Mouse (Mus musculus) intestine, postnatal 0 days (tissue): ENCODE data around the gene Dxo. TPM values are rescaled to one million over a fixed set of nuclear protein-coding genes. Genes with fewer than 3 reads are reported as not detected.
"Not testable (repeated sequence)": the region's sequence is repeated elsewhere in the genome, so short reads cannot be mapped to it uniquely, and the experiment has no call there.

ENCODE experiments used
- ATAC-seq: fragments of 200-750 bp; cut with Nextera tagmentation; 2 replicates; pipeline ENCODE4 v1.8.0; 2017; ENCODE audit warnings: mild to moderate bottlenecking, moderate TSS enrichment, moderate library complexity
- H3K27ac ChIP-seq: fragments of 300-500 bp; sonication (generic); 2 replicates; pipeline ENCODE4 v1.5.1; 2014; ENCODE audit warnings: mild to moderate bottlenecking, low read depth, low read length, moderate library complexity
- H3K27me3 ChIP-seq: fragments of 300-500 bp; sonication (generic); replicated peaks from 2 replicates; pipeline ENCODE4 v1.6.1; 2014; ENCODE audit warnings: low read length, mixed read lengths; ENCODE audit not compliant: control insufficient read depth, insufficient read depth
- H3K36me3 ChIP-seq: fragments of 300-500 bp; sonication (generic); 2 replicates; pipeline ENCODE4 v1.6.1; 2014; ENCODE audit warnings: mild to moderate bottlenecking, moderate library complexity; ENCODE audit not compliant: control insufficient read depth, insufficient read depth
- H3K4me1 ChIP-seq: fragments of 300-500 bp; sonication (generic); replicated peaks from 2 replicates; pipeline ENCODE4 v1.6.1; 2014; ENCODE audit warnings: antibody characterized with exemption, low read length, mixed read lengths; ENCODE audit not compliant: control insufficient read depth, insufficient read depth
- H3K4me2 ChIP-seq: fragments of 300-500 bp; sonication (generic); replicated peaks from 2 replicates; pipeline ENCODE4 v1.6.1; 2014; ENCODE audit warnings: low read depth, mild to moderate bottlenecking, moderate library complexity
- H3K4me3 ChIP-seq: fragments of 300-500 bp; sonication (generic); 2 replicates; pipeline ENCODE4 v1.5.1; 2014; ENCODE audit warnings: low read depth, low read length
- H3K9ac ChIP-seq: fragments of 300-500 bp; sonication (generic); 2 replicates; pipeline ENCODE4 v1.6.1; 2014; ENCODE audit warnings: mild to moderate bottlenecking, low read depth, low read length
- H3K9me3 ChIP-seq: fragments of 300-500 bp; sonication (generic); 2 replicates; pipeline ENCODE4 v1.6.1; 2016; ENCODE audit warnings: mixed run types; ENCODE audit not compliant: control insufficient read depth
- CTCF ChIP-seq: sonication (generic); IDR thresholded peaks from 2 replicates; pipeline ENCODE4 v1.5.1; 2016; ENCODE audit warnings: low read depth, mild to moderate bottlenecking, control low read depth, antibody characterized with exemption, moderate library complexity
- WGBS: fragments of 180-500 bp; shearing (Covaris S2); extraction: QIAGEN DNeasy Blood & Tissue Kit; methylation state at CpG from one replicate; pipeline ENCODE4 v1.1.7; 2014; 5-methylcytosine and 5-hydroxymethylcytosine counted together
- polyA plus RNA-seq: library from polyadenylated mRNA; unstranded; fragments of >200 nt; fragmentation: Nextera tagmentation; extraction: Ambion mirVana; gene quantifications from 2 replicates; pipeline ENCODE4 v1.2.1, GENCODE M21; 2015

Gene Dxo
- polyA plus RNA-seq, 1 experiment from 2014 or later: 44.2 TPM

DNA sequence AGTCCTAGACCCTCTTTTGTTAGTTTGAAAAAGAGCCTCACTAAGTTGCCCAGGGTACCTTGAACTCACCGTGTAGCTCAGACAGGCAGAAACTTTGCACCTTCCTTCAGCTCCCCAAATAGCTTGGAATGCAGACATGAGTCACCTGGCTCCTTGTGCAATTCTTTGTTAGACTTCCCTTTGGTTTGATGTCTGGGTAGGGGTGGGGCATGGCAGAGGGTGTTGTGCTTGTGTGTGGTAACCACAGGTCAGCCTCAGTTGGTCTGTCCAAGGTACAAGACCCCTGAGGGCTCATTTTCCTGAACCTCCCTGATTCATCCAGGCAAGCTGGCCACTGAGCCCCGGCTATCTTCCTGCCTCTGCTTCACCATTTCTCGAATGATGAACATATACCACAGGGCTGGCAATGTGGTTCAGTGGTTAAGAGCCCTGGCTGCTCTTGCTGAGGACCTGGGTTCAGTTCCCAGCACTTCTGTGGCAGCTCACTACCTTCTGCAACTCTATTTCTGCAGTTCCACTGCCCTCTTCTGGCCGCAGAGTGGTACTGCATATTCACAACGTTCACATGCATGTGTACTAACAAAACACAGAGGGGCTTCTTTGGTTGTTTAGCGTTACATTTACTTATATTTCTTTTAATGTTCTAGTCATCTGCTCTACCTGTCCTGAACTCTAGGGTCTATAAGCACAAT is 31.8 kb upstream of the Dxo start:
- no peak overlapping the region for H3K4me2 ChIP-seq
- peak; percentile 57 for TF ChIP-seq CTCF
- H3K27me3 ChIP-seq: no peaks in the 10 kb centered on the region
- no peak overlapping the region for H3K4me3 ChIP-seq
- no peak overlapping the region for H3K9ac ChIP-seq
- no peak for ATAC-seq
- 75% methylated on average over 6 of the region's 6 CpGs for WGBS
- H3K9me3 ChIP-seq: no peaks in the 10 kb centered on the region
- H3K4me1 ChIP-seq: no peaks in the 10 kb centered on the region
- no peaks in the 10 kb centered on the region for H3K36me3 ChIP-seq
- H3K27ac ChIP-seq: no peak overlapping the region

DNA sequence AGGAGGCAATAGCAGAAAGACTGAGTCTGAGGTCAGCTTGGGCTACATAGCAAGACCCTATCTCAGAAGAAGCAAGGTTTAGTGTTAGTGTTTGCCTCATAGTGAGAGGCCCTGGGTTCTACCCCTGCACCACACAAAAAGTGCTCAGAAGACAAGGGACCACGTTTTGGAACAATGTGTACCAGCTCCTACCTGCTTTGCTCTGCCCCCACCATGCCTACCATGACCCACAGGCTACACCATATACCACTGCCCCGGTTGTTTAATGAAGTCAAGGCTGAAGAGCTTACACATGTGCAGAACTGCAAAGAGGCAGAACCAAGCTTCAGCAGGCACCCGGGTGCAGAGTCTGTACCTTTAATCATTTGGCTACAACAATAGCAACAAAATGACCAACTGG is 29.6 kb upstream of the Dxo start:
- no peak overlapping the region for H3K4me2 ChIP-seq
- H3K27ac ChIP-seq: no peak overlapping the region
- ATAC-seq: no peak
- no peak overlapping the region for H3K9ac ChIP-seq
- no peaks in the 10 kb centered on the region for H3K9me3 ChIP-seq
- no peak for TF ChIP-seq CTCF
- no peaks in the 10 kb centered on the region for H3K4me1 ChIP-seq
- H3K4me3 ChIP-seq: no peak overlapping the region
- 61% methylated on average over 3 of the region's 3 CpGs for WGBS
- H3K36me3 ChIP-seq: no peaks in the 10 kb centered on the region
- no peaks in the 10 kb centered on the region for H3K27me3 ChIP-seq

GRCm38 (mm10) chr17:34808599-34809205 is 28.1 kb upstream of the Dxo start:
- H3K4me3 ChIP-seq: no peak overlapping the region
- WGBS: 87% methylated on average over 6 of the region's 6 CpGs
- no peak for ATAC-seq

GRCm38 (mm10) chr17:34810411-34810810 is 26.4 kb upstream of the Dxo start:
- H3K27ac ChIP-seq, H3K4me3 ChIP-seq, H3K36me3 ChIP-seq, H3K4me2 ChIP-seq, H3K27me3 ChIP-seq, ATAC-seq, H3K9me3 ChIP-seq, H3K4me1 ChIP-seq, H3K9ac ChIP-seq: not testable (repeated sequence)
- 93% methylated on average over 5 of the region's 5 CpGs for WGBS

More at GRCm38 (mm10) chr17:34808599-34809205, 28.1 kb upstream of the Dxo start:
- no peaks in the 10 kb centered on the region for H3K4me1 ChIP-seq
- no peak overlapping the region for H3K4me2 ChIP-seq
- no peak overlapping the region for H3K27ac ChIP-seq
- H3K9me3 ChIP-seq: no peaks in the 10 kb centered on the region
- H3K36me3 ChIP-seq: no peaks in the 10 kb centered on the region
- no peak for TF ChIP-seq CTCF
- no peaks in the 10 kb centered on the region for H3K27me3 ChIP-seq
- no peak overlapping the region for H3K9ac ChIP-seq

DNA sequence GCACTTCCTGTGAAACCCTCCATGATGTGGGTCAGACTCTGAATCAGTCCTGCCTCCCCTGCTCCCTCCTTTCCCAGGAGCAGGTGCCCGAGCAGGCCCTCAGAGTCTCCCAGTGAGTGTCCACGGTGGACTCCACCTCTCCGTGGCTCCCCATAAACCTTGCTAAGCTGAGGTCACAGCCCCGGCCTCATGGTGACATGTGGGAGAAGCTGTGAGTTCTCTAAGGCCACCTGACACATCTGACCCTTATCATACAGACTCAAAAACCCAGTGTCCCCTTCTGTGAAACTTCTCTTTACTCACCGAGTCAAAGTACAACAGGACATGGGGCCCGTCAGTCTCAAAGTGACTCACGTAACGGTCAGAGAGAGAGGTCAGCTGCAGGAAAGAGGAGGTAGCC is 26.0 kb upstream of the Dxo start:
- not testable (repeated sequence) for H3K36me3 ChIP-seq

GRCm38 (mm10) chr17:34811275-34811674 is 25.5 kb upstream of the Dxo start:
- Histone ChIP-seq H3K36me3 (no peaks in the 10 kb centered on the region), H3K4me3 (no peak overlapping the region), H3K27me3 (no peaks in the 10 kb centered on the region), H3K4me2 (no peak overlapping the region), H3K4me1 (no peaks in the 10 kb centered on the region), H3K27ac (no peak overlapping the region), H3K9ac (no peak overlapping the region), H3K9me3 (no peaks in the 10 kb centered on the region)
- TF ChIP-seq CTCF: no peak
- WGBS: 53% methylated on average over 15 of the region's 15 CpGs
- ATAC-seq: peak; percentile 61

More for the DNA sequence above, 26.0 kb upstream of the Dxo start:
- ATAC-seq: peak; percentile 19; the same call in 1 of the 2 replicates
- not testable (repeated sequence) for H3K4me2 ChIP-seq, H3K4me1 ChIP-seq, H3K4me3 ChIP-seq, H3K9ac ChIP-seq, H3K9me3 ChIP-seq, H3K27ac ChIP-seq, H3K27me3 ChIP-seq
- 73% methylated on average over 7 of the region's 8 CpGs for WGBS
